Mouse (Mus musculus): Measurements from ENCODE around the gene Grk3.

Grk3 gene

GRCm38 (mm10) chr5:112925422-112925821 is 90.2 kb downstream of the Grk3 start:
- Histone ChIP-seq H3K9me3 (ENCODE audit: low read length) (no peaks in the 10 kb centered on the region), H3K4me3 (replicated peaks; ENCODE audit: low read length) (no peak overlapping the region), H3K4me1 (replicated peaks; ENCODE audit: low read depth, low read length) (no peaks in the 10 kb centered on the region), H3K27me3 (ENCODE audit: insufficient read depth, low read length) (no peaks in the 10 kb centered on the region), H3K36me3 (ENCODE audit: insufficient read depth, low read length) (no peaks in the 10 kb centered on the region)
- TF ChIP-seq POU5F1 (IDR thresholded peaks at IDR 0.05; ENCODE audit: borderline replicate concordance, low read length): no peak

- no peaks in the 10 kb centered on the region for H3K36me3 ChIP-seq (ENCODE audit: insufficient read depth, low read length)
- no peak overlapping the region for H3K4me3 ChIP-seq (replicated peaks; ENCODE audit: low read length)
- TF ChIP-seq CTCF (conservative IDR thresholded peaks at IDR 0.05; ENCODE audit: low read length): no peak
- no peak for TF ChIP-seq POU5F1 (IDR thresholded peaks at IDR 0.05; ENCODE audit: borderline replicate concordance, low read length)
- no peak for TF ChIP-seq NANOG (IDR thresholded peaks at IDR 0.05; ENCODE audit: borderline replicate concordance, low read length)
- H3K27me3 ChIP-seq (ENCODE audit: insufficient read depth, low read length): no peaks in the 10 kb centered on the region
- no peaks in the 10 kb centered on the region for H3K4me1 ChIP-seq (replicated peaks; ENCODE audit: low read depth, low read length)
- H3K9me3 ChIP-seq (ENCODE audit: low read length): no peaks in the 10 kb centered on the region
These were observed 90.8 kb downstream of the Grk3 start for GRCm38 (mm10) chr5:112924806-112925205.

GRCm38 (mm10) chr5:112923841-112924240 is 91.8 kb downstream of the Grk3 start:
- Histone ChIP-seq H3K36me3 (ENCODE audit: insufficient read depth, low read length) (no peaks in the 10 kb centered on the region), H3K27me3 (ENCODE audit: insufficient read depth, low read length) (no peaks in the 10 kb centered on the region), H3K4me3 (replicated peaks; ENCODE audit: low read length) (no peak overlapping the region), H3K4me1 (replicated peaks; ENCODE audit: low read depth, low read length) (no peaks in the 10 kb centered on the region), H3K9me3 (ENCODE audit: low read length) (no peaks in the 10 kb centered on the region)
- no peak for TF ChIP-seq NANOG (IDR thresholded peaks at IDR 0.05; ENCODE audit: borderline replicate concordance, low read length)
- no peak for TF ChIP-seq CTCF (conservative IDR thresholded peaks at IDR 0.05; ENCODE audit: low read length)
- no peak for TF ChIP-seq POU5F1 (IDR thresholded peaks at IDR 0.05; ENCODE audit: borderline replicate concordance, low read length)

GRCm38 (mm10) chr5:112921914-112922313 is 93.7 kb downstream of the Grk3 start:
- Histone ChIP-seq H3K27me3 (ENCODE audit: insufficient read depth, low read length) (no peaks in the 10 kb centered on the region), H3K36me3 (ENCODE audit: insufficient read depth, low read length) (no peaks in the 10 kb centered on the region), H3K4me1 (replicated peaks; ENCODE audit: low read depth, low read length) (no peaks in the 10 kb centered on the region), H3K4me3 (replicated peaks; ENCODE audit: low read length) (no peak overlapping the region), H3K9me3 (ENCODE audit: low read length) (no peaks in the 10 kb centered on the region)
- TF ChIP-seq POU5F1 (IDR thresholded peaks at IDR 0.05; ENCODE audit: borderline replicate concordance, low read length): no peak
- no peak for TF ChIP-seq NANOG (IDR thresholded peaks at IDR 0.05; ENCODE audit: borderline replicate concordance, low read length)
- TF ChIP-seq CTCF (conservative IDR thresholded peaks at IDR 0.05; ENCODE audit: low read length): no peak

GRCm38 (mm10) chr5:112910381-112910780 is 105.2 kb downstream of the Grk3 start:
- TF ChIP-seq NANOG (IDR thresholded peaks at IDR 0.05; ENCODE audit: borderline replicate concordance, low read length) (no peak), CTCF (conservative IDR thresholded peaks at IDR 0.05; ENCODE audit: low read length) (no peak), POU5F1 (IDR thresholded peaks at IDR 0.05; ENCODE audit: borderline replicate concordance, low read length) (no peak)
- peaks cover 34% of the 10 kb centered on the region for H3K9me3 ChIP-seq (ENCODE audit: low read length)
- no peaks in the 10 kb centered on the region for H3K27me3 ChIP-seq (ENCODE audit: insufficient read depth, low read length)
- no peaks in the 10 kb centered on the region for H3K36me3 ChIP-seq (ENCODE audit: insufficient read depth, low read length)
- no peak overlapping the region for H3K4me3 ChIP-seq (replicated peaks; ENCODE audit: low read length)
- H3K4me1 ChIP-seq (replicated peaks; ENCODE audit: low read depth, low read length): no peaks in the 10 kb centered on the region

- Histone ChIP-seq H3K4me3 (replicated peaks; ENCODE audit: low read length) (no peak overlapping the region), H3K9me3 (ENCODE audit: low read length) (peaks cover 55% of the 10 kb centered on the region), H3K36me3 (ENCODE audit: insufficient read depth, low read length) (no peaks in the 10 kb centered on the region), H3K27me3 (ENCODE audit: insufficient read depth, low read length) (no peaks in the 10 kb centered on the region), H3K4me1 (replicated peaks; ENCODE audit: low read depth, low read length) (no peaks in the 10 kb centered on the region)
- TF ChIP-seq NANOG (IDR thresholded peaks at IDR 0.05; ENCODE audit: borderline replicate concordance, low read length) (no peak), POU5F1 (IDR thresholded peaks at IDR 0.05; ENCODE audit: borderline replicate concordance, low read length) (no peak)
These were observed 107.4 kb downstream of the Grk3 start for GRCm38 (mm10) chr5:112908169-112908614.

- no peaks in the 10 kb centered on the region for H3K36me3 ChIP-seq (ENCODE audit: insufficient read depth, low read length)
- H3K9me3 ChIP-seq (ENCODE audit: low read length): peaks cover 61% of the 10 kb centered on the region
- TF ChIP-seq POU5F1 (IDR thresholded peaks at IDR 0.05; ENCODE audit: borderline replicate concordance, low read length): no peak
- no peaks in the 10 kb centered on the region for H3K27me3 ChIP-seq (ENCODE audit: insufficient read depth, low read length)
- H3K4me1 ChIP-seq (replicated peaks; ENCODE audit: low read depth, low read length): no peaks in the 10 kb centered on the region
- no peak overlapping the region for H3K4me3 ChIP-seq (replicated peaks; ENCODE audit: low read length)
These were observed 108.1 kb downstream of the Grk3 start for GRCm38 (mm10) chr5:112907504-112907903.

- Histone ChIP-seq H3K36me3 (ENCODE audit: insufficient read depth, low read length) (no peaks in the 10 kb centered on the region), H3K4me1 (replicated peaks; ENCODE audit: low read depth, low read length) (0 out of 2 replicates have a peak, but pooled peaks cover 5% of the 10 kb centered on the region)
- TF ChIP-seq POU5F1 (IDR thresholded peaks at IDR 0.05; ENCODE audit: borderline replicate concordance, low read length): no peak
- TF ChIP-seq NANOG (IDR thresholded peaks at IDR 0.05; ENCODE audit: borderline replicate concordance, low read length): no peak
- no peak for TF ChIP-seq CTCF (conservative IDR thresholded peaks at IDR 0.05; ENCODE audit: low read length)
These were observed 119.6 kb downstream of the Grk3 start, which contains the start of gene Myo18b for GRCm38 (mm10) chr5:112895674-112896654. Gene Myo18b (minus strand): TSS chr5:112896362.

More at GRCm38 (mm10) chr5:112895674-112896654, 119.6 kb downstream of the Grk3 start, which contains the start of gene Myo18b:
- Histone ChIP-seq H3K9me3 (ENCODE audit: low read length) (no peaks in the 10 kb centered on the region; the same call in 1 of the 2 replicates), H3K4me3 (replicated peaks; ENCODE audit: low read length) (no peak within 1 kb of the TSS), H3K27me3 (ENCODE audit: insufficient read depth, low read length) (no peaks in the 10 kb centered on the region)
